Mouse (Mus musculus) CH12.LX (cell line): ENCODE measurements at regions not wholly inside any gene's neighbourhood (a gene's known extent, or its start where the extent isn't known, plus 50 kb on each side); places are given as distances from the start of the nearest gene placed in this dataset.

Experiments
- DNase-seq: peaks from one replicate; pipeline ENCODE4 v3.0.0-alpha.2; 2013; ENCODE audit errors: extremely low read depth
- H3K27ac ChIP-seq: 2 replicates; pipeline ENCODE4 v1.5.1; 2012; ENCODE audit warnings: low read depth, mild to moderate bottlenecking, control low read depth, moderate library complexity; ENCODE audit not compliant: insufficient read depth
- H3K27me3 ChIP-seq: replicated peaks from 2 replicates; pipeline ENCODE3; 2012; ENCODE audit warnings: inconsistent platforms
- H3K36me3 ChIP-seq, 2 experiments: replicated peaks in 1 of 2; 2 replicates each; pipeline versions ENCODE3 to v1.6.1; 2012; ENCODE audit warnings: inconsistent platforms in 1 of 2, low read length in 1 of 2, mild to moderate bottlenecking in 1 of 2, mixed read lengths in 1 of 2, moderate library complexity in 1 of 2; ENCODE audit not compliant: control insufficient read depth in 1 of 2, insufficient read depth in 1 of 2
- H3K4me1 ChIP-seq, 2 experiments: 2 replicates each; pipeline ENCODE4 v1.6.1; 2012; ENCODE audit warnings: inconsistent platforms in 1 of 2, moderate library complexity in 1 of 2; ENCODE audit not compliant: insufficient read depth in 2 of 2, control insufficient read depth in 1 of 2
- H3K4me2 ChIP-seq: 2 replicates; pipeline ENCODE4 v1.6.1; 2012; ENCODE audit warnings: low read depth, mild to moderate bottlenecking, control low read depth; ENCODE audit not compliant: poor library complexity, insufficient read depth, severe bottlenecking
- H3K4me3 ChIP-seq, 3 experiments: fragments of 150-350 bp in 1 of 3; sonication (generic) in 1 of 3; replicated peaks in 1 of 3; 2 replicates each; pipeline versions ENCODE3 to v1.5.1; 2011 to 2012; ENCODE audit warnings: low read depth in 2 of 3, low read length in 2 of 3, mild to moderate bottlenecking in 2 of 3, moderate library complexity in 2 of 3, control low read depth in 1 of 3, improper control_type of control experiment in 1 of 3, inconsistent platforms in 1 of 3, mixed read lengths in 1 of 3; ENCODE audit not compliant: poor library complexity in 1 of 3
- H3K79me2 ChIP-seq: replicated peaks from 2 replicates; pipeline ENCODE4 v1.6.1; 2012; ENCODE audit warnings: mild to moderate bottlenecking, moderate library complexity; ENCODE audit not compliant: control insufficient read depth, poor library complexity, insufficient read depth, severe bottlenecking; ENCODE audit errors: extremely low read depth
- H3K9ac ChIP-seq: 2 replicates; pipeline ENCODE4 v1.6.1; 2012; ENCODE audit warnings: low read depth, mild to moderate bottlenecking, control low read depth, moderate library complexity; ENCODE audit not compliant: insufficient read depth
- H3K9me3 ChIP-seq: replicated peaks from 2 replicates; pipeline ENCODE3; 2012; ENCODE audit warnings: low read length, inconsistent platforms, mixed read lengths
- BHLHE40 ChIP-seq: IDR thresholded peaks from 2 replicates; pipeline ENCODE4 v1.6.1; 2011; ENCODE audit warnings: mild to moderate bottlenecking, low read depth, low read length, improper control_type of control experiment
- CHD2 ChIP-seq: IDR thresholded peaks from 2 replicates; pipeline ENCODE4 v1.6.1; 2011; ENCODE audit warnings: low read length, improper control_type of control experiment
- CTCF ChIP-seq, 2 experiments: IDR thresholded peaks in 1 of 2; conservative IDR thresholded peaks in 1 of 2; 2 replicates each; pipeline ENCODE4 v1.5.1; 2011 to 2012; ENCODE audit warnings: low read depth in 2 of 2, low read length in 2 of 2, improper control_type of control experiment in 1 of 2, inconsistent platforms in 1 of 2, mild to moderate bottlenecking in 1 of 2, moderate library complexity in 1 of 2
- ELF1 ChIP-seq: IDR thresholded peaks from 2 replicates; pipeline ENCODE4 v1.6.1; 2014; ENCODE audit warnings: low read depth, mild to moderate bottlenecking, inconsistent platforms, low read length, improper control_type of control experiment
- EP300 ChIP-seq: IDR thresholded peaks from 2 replicates; pipeline ENCODE4 v1.6.1; 2011; ENCODE audit warnings: low read length, improper control_type of control experiment
- ETS1 ChIP-seq: conservative IDR thresholded peaks from 2 replicates; pipeline ENCODE4 v1.6.1; 2012; ENCODE audit warnings: low read depth, mild to moderate bottlenecking, inconsistent platforms, low read length, improper control_type of control experiment, moderate library complexity
- GABPA ChIP-seq: IDR thresholded peaks from 2 replicates; pipeline ENCODE4 v1.6.1; 2012; ENCODE audit warnings: low read depth, low read length, improper control_type of control experiment, inconsistent platforms; ENCODE audit not compliant: insufficient replicate concordance
- HCFC1 ChIP-seq: IDR thresholded peaks from 2 replicates; pipeline ENCODE4 v1.6.1; 2012; ENCODE audit warnings: low read depth, mild to moderate bottlenecking, inconsistent platforms, low read length, improper control_type of control experiment
- MAFK ChIP-seq: IDR thresholded peaks from 2 replicates; pipeline ENCODE4 v1.6.1; 2011; ENCODE audit warnings: low read length, improper control_type of control experiment; ENCODE audit not compliant: insufficient replicate concordance
- MAZ ChIP-seq: IDR thresholded peaks from 2 replicates; pipeline ENCODE4 v1.6.1; 2012; ENCODE audit warnings: low read depth, mild to moderate bottlenecking, inconsistent platforms, low read length, improper control_type of control experiment, moderate library complexity
- MEF2A ChIP-seq: IDR thresholded peaks from 2 replicates; pipeline ENCODE4 v1.6.1; 2014; ENCODE audit warnings: low read depth, mild to moderate bottlenecking, inconsistent platforms, low read length, improper control_type of control experiment, borderline replicate concordance
- MYC ChIP-seq: IDR thresholded peaks from 2 replicates; pipeline ENCODE4 v1.6.1; 2011; ENCODE audit warnings: low read depth, mild to moderate bottlenecking, improper control_type of control experiment, low read length
- NRF1 ChIP-seq: IDR thresholded peaks from 2 replicates; pipeline ENCODE4 v1.6.1; 2014; ENCODE audit warnings: low read depth, mild to moderate bottlenecking, inconsistent platforms, low read length, improper control_type of control experiment, moderate library complexity
- PAX5 ChIP-seq: IDR thresholded peaks from 2 replicates; pipeline ENCODE4 v1.6.1; 2012; ENCODE audit warnings: low read length, inconsistent platforms, mixed read lengths
- SMC3 ChIP-seq: IDR thresholded peaks from 2 replicates; pipeline ENCODE4 v1.6.1; 2011; ENCODE audit warnings: low read depth, low read length, improper control_type of control experiment
- UBTF ChIP-seq: IDR thresholded peaks from 2 replicates; pipeline ENCODE4 v1.6.1; 2012; ENCODE audit warnings: low read depth, mild to moderate bottlenecking, inconsistent platforms, low read length, improper control_type of control experiment, moderate library complexity
- dilution Hi-C: fragments of 300-500 bp; cut with MboI; formaldehyde crosslinking; loops from 2 replicates; pipeline ENCODE4 v1.14.3; 2020; ENCODE audit warnings: low sequenced_read_pairs; ENCODE audit not compliant: extremely low pct_unique_long_range_greater_than_20kb, extremely low pct_ligation_motif_present
- in situ Hi-C: fragments of 300-500 bp; cut with MboI; formaldehyde crosslinking; loops from 3 replicates; pipeline ENCODE4 v1.14.3; 2019; ENCODE audit warnings: low sequenced_read_pairs, low pct_ligation_motif_present, low pct_unique_long_range_greater_than_20kb, mixed read lengths

- Histone ChIP-seq H3K27me3 (no peaks in the 10 kb centered on the region), H3K79me2 (no peaks in the 10 kb centered on the region), H3K36me3 (no peaks in the 10 kb centered on the region), H3K27ac (no peak overlapping the region), H3K4me2 (no peak overlapping the region), H3K4me3 (no peak overlapping the region), H3K4me1 (peaks cover 3 to 40% of the 10 kb centered on the region in 2 experiments)
- dilution Hi-C loops (no loop called here), in situ Hi-C loops (loop anchor here (25.0 kb wide), 1 partner anchor 933 kb away; no protein-coding TSS in a partner anchor)
- DNase-seq: no peak
- TF ChIP-seq MEF2A (no peak), GABPA (no peak), UBTF (no peak), MAZ (no peak), NRF1 (no peak), BHLHE40 (no peak), MAFK (no peak)
- TF ChIP-seq, all 38 proteins: peak for 0
- no peaks in the 10 kb centered on the region for H3K9me3 ChIP-seq
- no peak overlapping the region for H3K9ac ChIP-seq
Observed at GRCm38 (mm10) chr11:22628979-22629378, 117.1 kb downstream of the Tmem17 start.

GRCm38 (mm10) chr11:22629581-22629980 lies 117.7 kb downstream of the Tmem17 start:
- Histone ChIP-seq H3K9me3 (no peaks in the 10 kb centered on the region), H3K4me1 (peaks cover 3 to 40% of the 10 kb centered on the region in 2 experiments), H3K79me2 (no peaks in the 10 kb centered on the region), H3K27ac (no peak overlapping the region), H3K4me3 (no peak overlapping the region), H3K9ac (no peak overlapping the region), H3K4me2 (no peak overlapping the region), H3K27me3 (no peaks in the 10 kb centered on the region), H3K36me3 (no peaks in the 10 kb centered on the region)
- DNase-seq: no peak
- no peak for TF ChIP-seq ELF1
- no peak for TF ChIP-seq GABPA
- no peak for TF ChIP-seq BHLHE40
- no peak for TF ChIP-seq HCFC1
- TF ChIP-seq ETS1: no peak
- TF ChIP-seq CHD2: no peak
- TF ChIP-seq SMC3: no peak
- in situ Hi-C loops: loop anchor here (25.0 kb wide), 1 partner anchor 933 kb away; no protein-coding TSS in a partner anchor
- dilution Hi-C loops: no loop called here

GRCm38 (mm10) chr11:22629991-22630390 lies 118.1 kb downstream of the Tmem17 start:
- in situ Hi-C loops: loop anchor here (5.0 to 25.0 kb wide), 3 partner anchors 327 to 932 kb away; no protein-coding TSS in a partner anchor
- no peaks in the 10 kb centered on the region for H3K27me3 ChIP-seq
- H3K79me2 ChIP-seq: no peaks in the 10 kb centered on the region
- H3K36me3 ChIP-seq: no peaks in the 10 kb centered on the region
- no peaks in the 10 kb centered on the region for H3K9me3 ChIP-seq
- H3K4me3 ChIP-seq: no peak overlapping the region
- no peak overlapping the region for H3K4me2 ChIP-seq
- DNase-seq: no peak
- H3K27ac ChIP-seq: no peak overlapping the region
- peaks cover 3 to 40% of the 10 kb centered on the region in 2 experiments for H3K4me1 ChIP-seq
- TF ChIP-seq MYC (no peak), PAX5 (no peak), CTCF (conservative IDR thresholded peaks at IDR 0.05 in 1 of 2, IDR thresholded peaks at IDR 0.05 in 1 of 2; ENCODE audit: low read depth in 2 of 2, low read length in 2 of 2) (no peak), GABPA (no peak), EP300 (no peak)
- TF ChIP-seq, all 38 proteins: peak for 0
- dilution Hi-C loops: no loop called here
- no peak overlapping the region for H3K9ac ChIP-seq
